Mouse (Mus musculus) liver, embryonic 14.5 days (tissue): ENCODE results near the gene Med24. TPM values are rescaled to one million over a fixed set of nuclear protein-coding genes. Genes with fewer than 3 reads are reported as not detected.

Experiments
- ATAC-seq: fragments of 200-750 bp; cut with Nextera tagmentation; 2 replicates; pipeline ENCODE4 v1.8.0; 2017; ENCODE audit warnings: moderate number of reproducible peaks, mild to moderate bottlenecking, moderate library complexity; ENCODE audit not compliant: insufficient read depth
- DNase-seq, 3 experiments: peaks; one replicate each; pipeline ENCODE4 v3.0.0-alpha.2; 2012 to 2013; ENCODE audit warnings: low read depth in 3 of 3, low spot score in 3 of 3
- H3K27ac ChIP-seq: fragments of 300-500 bp; sonication (generic); 2 replicates; pipeline ENCODE4 v1.5.1; 2014; ENCODE audit warnings: moderate library complexity, mild to moderate bottlenecking, control low read depth, inconsistent platforms
- H3K27me3 ChIP-seq: fragments of 300-500 bp; sonication (generic); 2 replicates; pipeline ENCODE4 v1.6.1; 2014; ENCODE audit warnings: mild to moderate bottlenecking, low read length, moderate library complexity; ENCODE audit not compliant: control insufficient read depth, insufficient read depth
- H3K36me3 ChIP-seq: fragments of 300-500 bp; sonication (generic); replicated peaks from 2 replicates; pipeline ENCODE4 v1.6.1; 2014; ENCODE audit warnings: low read depth; ENCODE audit not compliant: control insufficient read depth, insufficient read depth
- H3K4me1 ChIP-seq, 2 experiments: fragments of 200-500 bp in 1 of 2; fragments of 300-500 bp in 1 of 2; sonication (generic) in 1 of 2; replicated peaks; 2 replicates each; pipeline ENCODE4 v1.6.1; 2012 to 2014; ENCODE audit warnings: antibody characterized with exemption in 1 of 2, inconsistent platforms in 1 of 2, low read length in 1 of 2; ENCODE audit not compliant: control insufficient read depth in 2 of 2, insufficient read depth in 2 of 2
- H3K4me2 ChIP-seq: fragments of 300-500 bp; sonication (generic); 2 replicates; pipeline ENCODE4 v1.6.1; 2014; ENCODE audit warnings: low read depth, mild to moderate bottlenecking, control low read depth, moderate library complexity
- H3K4me3 ChIP-seq, 2 experiments: fragments of 200-500 bp in 1 of 2; fragments of 300-500 bp in 1 of 2; sonication (generic) in 1 of 2; 2 replicates each; pipeline ENCODE4 v1.5.1; 2012 to 2014; ENCODE audit warnings: low read depth in 2 of 2, low read length in 2 of 2, mild to moderate bottlenecking in 2 of 2, control low read depth in 1 of 2, inconsistent platforms in 1 of 2, moderate library complexity in 1 of 2; ENCODE audit not compliant: insufficient read depth in 1 of 2
- H3K9ac ChIP-seq: fragments of 300-500 bp; sonication (generic); replicated peaks from 2 replicates; pipeline ENCODE4 v1.6.1; 2014; ENCODE audit warnings: mild to moderate bottlenecking, control low read depth, moderate library complexity
- H3K9me3 ChIP-seq: fragments of 300-500 bp; sonication (generic); 2 replicates; pipeline ENCODE4 v1.6.1; 2016; ENCODE audit warnings: low read length, mixed read lengths; ENCODE audit not compliant: control insufficient read depth
- CTCF ChIP-seq: IDR thresholded peaks from 2 replicates; pipeline ENCODE4 v1.5.1; 2016; ENCODE audit warnings: antibody characterized with exemption, low read depth, control low read depth
- EP300 ChIP-seq: IDR thresholded peaks from 2 replicates; pipeline ENCODE4 v1.6.1; 2016; ENCODE audit warnings: antibody characterized with exemption, low read depth
- WGBS: fragments of 180-500 bp; shearing (Covaris S2); extraction: QIAGEN DNeasy Blood & Tissue Kit; methylation state at CpG from one replicate; pipeline ENCODE4 v1.1.7; 2014; ENCODE audit not compliant: insufficient replicate concordance; 5-methylcytosine and 5-hydroxymethylcytosine counted together
- polyA plus RNA-seq, 2 experiments: library from polyadenylated mRNA; depleted of rRNA in 1 of 2; stranded (reverse) in 1 of 2; unstranded in 1 of 2; fragments of >200 nt; fragmentation: Nextera tagmentation in 1 of 2; extraction: Ambion mirVana in 1 of 2; gene quantifications; 2 replicates each; pipeline versions ENCODE4 v1.2.1 to v1.2.3; 2012 to 2014

Gene Med24
- polyA plus RNA-seq, 2 experiments: 21.3 to 25.0 TPM

DNA sequence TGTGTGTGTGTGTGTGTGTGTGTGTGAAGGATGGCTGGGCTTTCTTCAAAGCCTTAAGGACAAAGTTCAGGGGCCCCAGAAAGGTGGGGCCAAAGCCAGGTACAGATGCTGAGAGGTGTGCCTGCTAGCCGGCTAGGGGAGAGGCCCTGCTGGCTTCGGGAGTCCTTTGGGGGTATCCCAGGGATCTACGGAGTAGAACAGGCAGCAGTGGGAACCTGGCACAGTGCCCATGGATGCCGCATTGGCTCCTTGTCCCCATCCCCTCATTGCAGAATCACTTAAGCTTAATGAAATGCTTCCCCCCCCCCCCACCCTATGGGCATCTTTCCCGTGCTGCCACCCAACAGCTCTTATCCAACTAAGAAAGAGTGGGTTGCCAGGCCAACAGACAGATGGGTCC lies 20.5 kb upstream of the Med24 start:
- Histone ChIP-seq H3K9ac (no peak overlapping the region), H3K4me2 (no peak overlapping the region), H3K27ac (peak overlapping the region; percentile 49; the same call in 1 of the 2 replicates), H3K36me3 (peaks cover 4% of the 10 kb centered on the region; the same call in 1 of the 2 replicates), H3K27me3 (no peaks in the 10 kb centered on the region), H3K4me3 (no peak overlapping the region), H3K4me1 (peaks cover 74 to 90% of the 10 kb centered on the region in 2 experiments), H3K9me3 (no peaks in the 10 kb centered on the region)
- DNase-seq: no peak
- ATAC-seq: no peak
- 70% methylated on average over 5 of the region's 5 CpGs for WGBS
- TF ChIP-seq CTCF (no peak), EP300 (no peak)

DNA sequence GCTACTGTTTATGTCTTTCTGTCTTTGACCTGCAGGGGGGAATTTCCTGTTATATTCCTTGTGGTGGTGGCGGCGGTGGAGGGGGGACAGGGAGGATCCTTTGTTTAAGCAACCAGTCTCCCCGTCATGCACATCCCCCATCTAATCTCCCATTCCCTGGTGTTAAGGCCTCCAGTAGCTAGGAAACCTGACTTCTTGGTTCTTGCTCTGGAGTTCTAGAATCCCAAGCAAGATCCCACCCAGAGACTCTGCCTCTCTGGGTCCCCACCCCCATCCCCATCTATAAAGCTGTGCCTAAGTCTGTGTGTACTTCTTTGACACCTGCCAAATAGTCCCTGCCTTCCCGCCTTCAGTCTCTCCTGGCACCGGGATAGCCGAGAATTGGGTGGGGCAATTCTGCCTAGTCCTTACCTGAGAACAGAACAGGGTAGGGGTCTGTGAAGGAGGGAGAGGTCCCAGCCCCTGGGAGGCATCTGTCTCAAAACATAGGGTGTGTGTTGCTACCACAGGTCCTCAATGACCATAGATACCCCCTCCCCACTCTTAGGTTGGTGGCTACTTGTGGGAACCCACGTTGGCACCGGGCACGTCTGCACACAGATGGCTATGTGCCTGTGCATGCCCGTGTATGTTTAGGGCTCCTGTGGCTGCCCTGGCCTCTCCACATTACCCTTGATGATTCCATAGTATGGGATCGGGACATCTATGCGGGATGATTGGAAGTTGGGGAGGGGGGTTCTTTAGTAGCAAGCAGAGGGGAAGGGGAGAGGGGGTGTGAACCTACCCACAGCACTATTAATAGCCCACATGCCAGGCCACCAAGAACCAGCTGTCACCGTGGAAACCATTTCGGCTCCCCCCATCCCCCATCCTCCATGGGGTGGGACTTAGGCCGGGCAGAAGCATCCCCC lies 19.5 kb upstream of the Med24 start:
- H3K4me3 ChIP-seq: no peak overlapping the region
- ATAC-seq: no peak
- H3K27me3 ChIP-seq: no peaks in the 10 kb centered on the region
- no peak for DNase-seq
- no peaks in the 10 kb centered on the region for H3K9me3 ChIP-seq
- peaks cover 70 to 90% of the 10 kb centered on the region in 2 experiments for H3K4me1 ChIP-seq
- no peak overlapping the region for H3K9ac ChIP-seq
- peak overlapping the region; percentile 33 for H3K4me2 ChIP-seq
- WGBS: 42% methylated on average over 15 of the region's 15 CpGs
- TF ChIP-seq EP300: no peak
- TF ChIP-seq CTCF: no peak
- H3K36me3 ChIP-seq: peaks cover 3% of the 10 kb centered on the region; the same call in 1 of the 2 replicates
- peak overlapping the region; percentile 6 for H3K27ac ChIP-seq

DNA sequence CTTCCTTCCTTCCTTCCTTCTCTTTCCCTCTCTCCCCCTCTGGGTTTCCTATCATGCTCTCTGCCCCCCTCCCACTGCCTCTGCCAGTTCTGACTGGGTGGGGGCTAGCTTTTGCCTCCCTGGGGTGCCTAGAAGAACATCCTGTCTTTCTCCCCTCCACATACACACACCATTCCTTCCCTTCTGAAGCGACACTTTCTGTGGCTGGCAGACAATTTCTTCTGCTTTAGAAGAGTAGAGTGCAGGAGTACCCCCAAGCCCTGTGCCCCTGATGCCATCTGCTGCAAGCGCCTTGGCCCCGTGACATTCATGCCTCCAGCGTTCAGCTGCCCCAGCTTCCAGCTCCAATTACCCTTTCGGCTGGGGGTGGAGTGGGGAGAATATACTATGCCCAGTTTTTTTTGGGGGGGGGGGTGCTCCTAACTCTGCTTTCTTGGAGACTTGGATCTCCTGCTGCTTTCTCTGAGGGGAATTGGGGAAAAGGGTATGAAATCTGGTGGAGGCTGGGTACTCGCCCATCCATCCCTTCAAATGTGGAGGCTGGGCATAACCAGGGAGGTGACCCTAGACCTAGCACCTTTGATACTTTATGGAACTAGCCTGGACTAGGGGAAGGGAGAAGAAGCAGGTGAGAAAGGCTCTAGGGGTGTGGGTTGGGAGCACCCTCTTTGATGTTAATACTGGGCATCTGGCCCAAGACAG lies 18.7 kb upstream of the Med24 start:
- peak overlapping the region; percentile 6 for H3K27ac ChIP-seq
- 28% methylated on average over 6 of the region's 6 CpGs for WGBS
- H3K9me3 ChIP-seq: no peaks in the 10 kb centered on the region
- no peak for TF ChIP-seq EP300
- TF ChIP-seq CTCF: no peak
- 0 out of 2 replicates have a peak overlapping the region, but pooled peaks have one; percentile 27 for H3K9ac ChIP-seq
- no peaks in the 10 kb centered on the region for H3K36me3 ChIP-seq
- peak overlapping the region; percentile 33 for H3K4me2 ChIP-seq
- H3K27me3 ChIP-seq: no peaks in the 10 kb centered on the region
- peaks cover 72 to 92% of the 10 kb centered on the region in 2 experiments for H3K4me1 ChIP-seq
- no peak overlapping the region for H3K4me3 ChIP-seq
- DNase-seq: no peak
- no peak for ATAC-seq

DNA sequence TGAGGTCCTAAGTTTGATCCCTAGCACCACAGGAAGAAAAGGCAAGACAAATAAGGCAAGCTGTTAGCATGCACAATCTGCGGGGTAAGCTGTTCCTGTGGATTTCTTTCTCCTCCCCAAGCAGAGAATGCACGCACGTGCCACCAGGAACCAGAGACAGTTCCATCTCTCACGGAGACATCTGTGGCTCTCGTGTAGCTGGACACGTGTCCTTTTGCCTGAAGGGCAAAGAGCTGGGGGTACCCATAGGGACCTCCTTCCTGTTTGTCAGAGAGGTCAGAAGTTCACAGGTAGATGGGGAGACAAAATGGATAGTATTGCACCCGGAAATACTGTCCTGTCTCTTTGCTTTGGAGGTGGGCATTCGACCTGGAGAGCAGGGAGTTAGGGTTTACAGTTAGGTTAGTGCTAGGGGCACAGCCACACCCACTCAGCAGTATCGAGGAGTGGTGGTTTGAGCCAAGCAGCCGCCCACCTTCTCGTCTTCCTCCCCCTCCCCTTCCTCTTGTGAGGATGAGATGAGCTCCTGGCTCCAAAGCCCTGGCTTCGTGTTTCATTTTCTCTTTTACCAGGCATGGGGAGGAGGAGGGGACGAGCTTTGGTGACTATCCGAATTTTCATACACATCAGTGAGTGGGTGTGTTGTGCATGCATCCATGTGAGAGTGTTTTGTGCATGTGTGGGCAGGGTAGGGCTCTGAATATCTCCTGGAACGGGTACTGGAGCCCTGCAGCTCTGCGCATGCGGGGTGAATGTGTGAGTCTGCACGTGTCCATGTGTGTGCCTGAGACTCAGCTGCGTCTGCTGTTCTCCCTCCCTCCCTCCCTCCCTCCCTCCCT lies 17.8 kb upstream of the Med24 start:
- DNase-seq (no peak), ATAC-seq (peak; percentile 55)
- H3K9ac ChIP-seq: peak overlapping the region; percentile 31
- H3K36me3 ChIP-seq: no peaks in the 10 kb centered on the region
- peak overlapping the region; percentile 45 for H3K27ac ChIP-seq
- peak overlapping the region; percentile 17 to 42; a peak in 2 of 4 replicates for H3K4me3 ChIP-seq
- H3K27me3 ChIP-seq: no peaks in the 10 kb centered on the region
- 4% methylated on average over 19 of the region's 19 CpGs for WGBS
- H3K4me2 ChIP-seq: peak overlapping the region; percentile 66
- H3K4me1 ChIP-seq: peaks cover 69 to 87% of the 10 kb centered on the region in 2 experiments
- H3K9me3 ChIP-seq: no peaks in the 10 kb centered on the region
- TF ChIP-seq CTCF (no peak), EP300 (no peak)
